Mouse (Mus musculus) forebrain, embryonic 11.5 days (tissue): ENCODE measurements around the gene Pstk. TPM values are rescaled to one million over a fixed set of nuclear protein-coding genes. Genes with fewer than 3 reads are reported as not detected.
"Not testable (repeated sequence)": the region's sequence is repeated elsewhere in the genome, so short reads cannot be mapped to it uniquely, and the experiment has no call there.

ENCODE experiments used
- ATAC-seq: fragments of 200-750 bp; cut with Nextera tagmentation; replicated peaks from 2 replicates; pipeline ENCODE4 v1.8.0; 2017; ENCODE audit warnings: moderate TSS enrichment; ENCODE audit not compliant: low FRiP score
- DNase-seq: peaks from one replicate; pipeline ENCODE4 v3.0.0-alpha.2; 2017; ENCODE audit warnings: low spot score
- H3K27ac ChIP-seq: fragments of 300-500 bp; sonication (generic); 2 replicates; pipeline ENCODE4 v1.5.1; 2014; ENCODE audit warnings: low read depth, low read length
- H3K27me3 ChIP-seq: fragments of 300-500 bp; sonication (generic); 2 replicates; pipeline ENCODE4 v1.6.1; 2014; ENCODE audit warnings: mild to moderate bottlenecking, low read length, mixed read lengths; ENCODE audit not compliant: control insufficient read depth, insufficient read depth
- H3K36me3 ChIP-seq: fragments of 300-500 bp; sonication (generic); 2 replicates; pipeline ENCODE4 v1.6.1; 2014; ENCODE audit warnings: mild to moderate bottlenecking, low read length, moderate library complexity, mixed read lengths; ENCODE audit not compliant: control insufficient read depth, insufficient read depth
- H3K4me1 ChIP-seq: fragments of 300-500 bp; sonication (generic); replicated peaks from 2 replicates; pipeline ENCODE4 v1.6.1; 2014; ENCODE audit warnings: low read length, mixed read lengths; ENCODE audit not compliant: control insufficient read depth, insufficient read depth
- H3K4me2 ChIP-seq: fragments of 300-500 bp; sonication (generic); 2 replicates; pipeline ENCODE4 v1.6.1; 2014; ENCODE audit warnings: low read depth, mild to moderate bottlenecking, low read length, moderate library complexity, mixed read lengths; ENCODE audit not compliant: severe bottlenecking
- H3K4me3 ChIP-seq: fragments of 300-500 bp; sonication (generic); 2 replicates; pipeline ENCODE4 v1.5.1; 2014; ENCODE audit warnings: low read depth, low read length
- H3K9ac ChIP-seq: fragments of 300-500 bp; sonication (generic); 2 replicates; pipeline ENCODE4 v1.6.1; 2014; ENCODE audit warnings: low read length
- H3K9me3 ChIP-seq: fragments of 300-500 bp; sonication (generic); 2 replicates; pipeline ENCODE4 v1.6.1; 2016; ENCODE audit warnings: low read length, mixed read lengths; ENCODE audit not compliant: control insufficient read depth
- WGBS: fragments of 180-500 bp; shearing (Covaris S2); extraction: QIAGEN DNeasy Blood & Tissue Kit; methylation state at CpG from one replicate; pipeline ENCODE4 v1.1.7; 2014; 5-methylcytosine and 5-hydroxymethylcytosine counted together
- polyA plus RNA-seq: library from polyadenylated mRNA; unstranded; fragments of >200 nt; fragmentation: Nextera tagmentation; extraction: Ambion mirVana; gene quantifications from 2 replicates; pipeline ENCODE4 v1.2.1, GENCODE M21; 2014

Gene Pstk
- polyA plus RNA-seq, 1 experiment from 2014 or later = 57.3 TPM

DNA sequence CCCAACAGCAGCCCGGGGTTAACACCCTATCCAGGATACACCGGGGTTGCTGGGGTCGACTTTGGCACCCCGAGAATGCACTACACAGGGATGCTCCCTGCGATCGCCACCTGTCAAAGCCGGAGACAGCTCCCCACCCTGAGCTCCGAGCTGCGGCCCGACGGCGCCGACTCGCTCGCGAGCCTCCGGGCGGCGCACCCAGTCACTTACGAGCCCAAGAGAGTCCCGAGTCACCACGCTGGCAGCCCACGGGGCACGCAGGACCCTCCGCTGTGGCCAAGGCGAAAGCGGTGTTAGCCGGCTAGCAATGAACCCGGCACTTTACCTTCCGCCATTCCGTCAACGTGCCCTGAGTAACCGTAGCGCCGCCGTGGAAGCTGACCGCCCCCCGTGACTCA lies 39.0 kb downstream of the Pstk start:
- H3K4me1 ChIP-seq = peaks cover 11% of the 10 kb centered on the region; the same call in 1 of the 2 replicates
- peak; percentile 57 for ATAC-seq
- DNase-seq = peak; percentile 67
- WGBS = under 1% methylated on average over 38 of the region's 38 CpGs
- H3K9me3 ChIP-seq = no peaks in the 10 kb centered on the region
- no peaks in the 10 kb centered on the region for H3K36me3 ChIP-seq
- peak overlapping the region; percentile 81 for H3K4me2 ChIP-seq
- H3K4me3 ChIP-seq = peak overlapping the region; percentile 94
- H3K9ac ChIP-seq = peak overlapping the region; percentile 94
- H3K27me3 ChIP-seq = no peaks in the 10 kb centered on the region
- 0 out of 2 replicates have a peak overlapping the region, but pooled peaks have one; percentile 25 for H3K27ac ChIP-seq

DNA sequence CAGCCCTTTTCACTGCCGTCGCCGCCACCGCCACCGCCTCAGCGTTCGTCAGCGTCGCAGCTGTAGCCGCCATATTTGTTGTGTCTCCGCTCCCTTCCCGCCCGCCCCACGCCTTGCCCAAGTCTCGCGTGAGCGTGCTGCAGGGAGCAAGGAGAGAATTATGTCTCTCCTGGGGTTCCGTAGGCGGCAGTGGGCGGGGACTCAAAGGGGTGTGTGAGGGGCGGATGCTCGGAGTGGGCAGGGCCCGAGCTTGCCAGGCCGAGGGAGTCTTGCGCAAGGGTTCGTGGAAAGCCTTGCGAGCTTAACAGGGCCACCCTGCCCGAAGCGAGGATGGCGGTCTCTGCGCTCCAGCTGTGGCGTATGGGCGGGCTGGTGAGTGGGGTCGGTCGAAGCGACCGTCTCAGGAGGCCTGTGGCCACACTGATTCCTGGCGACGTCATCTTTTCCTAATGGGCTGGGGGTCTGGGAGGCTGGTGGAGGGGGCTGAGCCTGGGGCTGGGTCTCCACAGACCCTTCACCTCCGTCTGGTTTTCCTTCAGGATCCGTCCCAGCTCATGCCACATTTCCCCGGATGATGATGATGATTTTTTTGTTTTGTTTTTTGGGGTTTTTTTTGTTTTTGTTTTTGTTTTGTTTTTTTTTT lies 39.6 kb downstream of the Pstk start, which contains the start of the genes Ikzf5 and Acadsb:
Gene Ikzf5, minus strand, starts transcription at position 106 of the 643 bp plus-strand sequence.
Gene Acadsb, plus strand, starts transcription at position 186 of the 643 bp plus-strand sequence.
- Histone ChIP-seq H3K4me2 (peak within 1 kb of the TSS; percentile 81), H3K36me3 (no peaks in the 10 kb centered on the region), H3K9me3 (no peaks in the 10 kb centered on the region), H3K27me3 (no peaks in the 10 kb centered on the region), H3K4me3 (peak within 1 kb of the TSS; percentile 94), H3K27ac (0 out of 2 replicates have a peak within 1 kb of the TSS, but pooled peaks have one; percentile 25), H3K9ac (peak within 1 kb of the TSS; percentile 94), H3K4me1 (peaks cover 11% of the 10 kb centered on the region; the same call in 1 of the 2 replicates)
- ATAC-seq = peak; percentile 98
- under 1% methylated on average over 42 of the region's 42 CpGs for WGBS
- DNase-seq = peak; percentile 97

DNA sequence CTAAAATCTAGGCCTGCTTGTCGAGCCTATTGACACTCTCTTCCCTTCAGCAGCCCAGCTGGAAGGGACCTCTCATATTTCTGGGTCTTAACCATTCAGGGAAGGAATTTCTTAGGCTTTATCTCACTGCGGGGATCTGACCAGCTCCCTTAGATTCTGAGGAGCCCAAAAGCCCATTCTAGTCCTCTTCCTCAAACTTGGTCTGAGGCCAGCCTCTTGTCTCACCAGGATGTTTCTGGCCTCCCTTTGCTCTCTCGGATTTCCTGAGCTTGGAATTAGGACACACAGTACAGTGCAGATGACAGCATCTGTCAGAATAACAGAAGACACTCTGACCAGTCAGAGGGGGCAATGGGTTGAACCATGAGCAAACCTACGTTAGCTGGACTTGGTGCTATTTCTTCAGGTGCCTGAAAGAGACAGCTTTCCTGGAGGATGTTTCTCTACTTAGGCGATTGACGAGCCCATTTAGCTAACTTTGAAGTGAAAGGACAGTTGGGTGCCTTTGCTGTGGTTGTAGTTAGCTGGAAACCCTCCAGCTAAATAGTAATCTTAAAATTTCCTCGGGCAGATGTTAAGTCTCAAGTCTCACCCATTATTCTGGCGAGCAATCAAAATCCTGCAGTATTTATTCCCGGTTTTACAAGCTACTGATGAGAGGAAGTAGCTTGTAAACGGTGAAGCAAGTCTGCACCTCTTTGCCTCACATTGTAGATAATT lies 40.4 kb downstream of the Pstk start:
- Histone ChIP-seq H3K9me3 (no peaks in the 10 kb centered on the region), H3K4me2 (peak overlapping the region; percentile 81), H3K36me3 (no peaks in the 10 kb centered on the region), H3K4me3 (peak overlapping the region; percentile 94), H3K9ac (peak overlapping the region; percentile 27; the same call in 1 of the 2 replicates), H3K27ac (no peak overlapping the region), H3K27me3 (no peaks in the 10 kb centered on the region), H3K4me1 (peaks cover 11% of the 10 kb centered on the region; the same call in 1 of the 2 replicates)
- ATAC-seq = no peak
- no peak for DNase-seq
- 66% methylated on average over 10 of the region's 10 CpGs for WGBS

DNA sequence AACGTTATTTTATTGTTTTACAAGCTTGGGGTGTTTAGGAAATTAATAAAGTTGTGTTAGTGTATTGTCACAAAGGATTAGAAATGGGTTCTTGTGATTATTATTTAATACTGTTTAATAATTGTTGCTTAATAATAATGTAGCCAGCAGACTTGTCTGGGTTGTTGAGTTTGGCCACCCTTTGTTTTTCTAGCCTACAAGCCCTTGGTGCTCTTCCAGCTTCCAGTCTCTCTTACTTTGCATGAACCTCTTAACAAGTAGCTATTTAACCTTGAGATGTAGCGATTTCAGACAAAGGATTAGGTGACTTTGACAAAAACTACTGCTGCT lies 41.0 kb downstream of the Pstk start:
- no peak overlapping the region for H3K27ac ChIP-seq
- no peak overlapping the region for H3K4me2 ChIP-seq
- 77% methylated on average over 2 of the region's 2 CpGs for WGBS
- no peaks in the 10 kb centered on the region for H3K27me3 ChIP-seq
- no peaks in the 10 kb centered on the region for H3K9me3 ChIP-seq
- H3K4me1 ChIP-seq = peaks cover 11% of the 10 kb centered on the region; the same call in 1 of the 2 replicates
- H3K4me3 ChIP-seq = no peak overlapping the region
- DNase-seq = no peak
- no peak for ATAC-seq
- H3K9ac ChIP-seq = no peak overlapping the region
- H3K36me3 ChIP-seq = no peaks in the 10 kb centered on the region

DNA sequence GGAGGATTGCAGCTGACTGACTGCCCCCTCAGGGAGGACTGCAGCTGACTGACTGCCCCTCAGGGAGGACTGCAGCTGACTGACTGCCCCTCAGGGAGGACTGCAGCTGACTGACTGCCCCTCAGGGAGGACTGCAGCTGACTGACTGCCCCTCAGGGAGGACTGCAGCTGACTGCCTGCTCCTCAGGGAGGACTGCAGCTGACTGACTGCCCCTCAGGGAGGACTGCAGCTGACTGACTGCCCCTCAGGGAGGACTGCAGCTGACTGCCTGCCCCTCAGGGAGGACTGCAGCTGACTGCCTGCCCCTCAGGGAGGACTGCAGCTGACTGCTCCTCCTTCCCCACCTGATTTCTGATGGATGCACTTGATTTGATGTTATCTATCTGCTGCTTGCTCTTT lies 45.8 kb downstream of the Pstk start:
- not testable (repeated sequence) for H3K36me3 ChIP-seq, H3K4me3 ChIP-seq, H3K4me2 ChIP-seq, H3K9me3 ChIP-seq, H3K27ac ChIP-seq, ATAC-seq, H3K9ac ChIP-seq, DNase-seq, H3K4me1 ChIP-seq, H3K27me3 ChIP-seq

DNA sequence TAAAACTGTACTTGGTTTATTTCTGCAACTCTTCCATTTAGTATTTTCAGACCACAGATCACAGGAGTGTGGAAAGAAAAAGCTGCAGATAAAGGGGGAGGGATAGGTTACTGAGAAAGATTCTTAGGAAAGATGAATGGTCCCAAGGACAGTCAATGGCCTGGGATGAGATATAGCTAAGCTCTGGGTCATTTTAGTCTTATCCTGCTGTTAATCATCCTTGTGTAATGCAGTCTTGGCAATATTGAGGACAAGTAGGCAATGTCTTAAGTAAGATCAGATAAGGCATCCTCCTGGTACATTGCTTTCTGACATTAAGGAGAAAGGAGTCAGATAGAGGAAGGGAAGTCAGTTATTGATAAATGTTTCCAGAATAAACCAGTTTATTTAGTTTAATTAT lies 46.7 kb downstream of the Pstk start:
- no peak overlapping the region for H3K27ac ChIP-seq
- no peak overlapping the region for H3K4me3 ChIP-seq
- no peaks in the 10 kb centered on the region for H3K9me3 ChIP-seq
- no peak for ATAC-seq
- no peaks in the 10 kb centered on the region for H3K27me3 ChIP-seq
- H3K4me1 ChIP-seq = no peaks in the 10 kb centered on the region
- DNase-seq = no peak
- no peak overlapping the region for H3K9ac ChIP-seq
- no peaks in the 10 kb centered on the region for H3K36me3 ChIP-seq
- H3K4me2 ChIP-seq = no peak overlapping the region

DNA sequence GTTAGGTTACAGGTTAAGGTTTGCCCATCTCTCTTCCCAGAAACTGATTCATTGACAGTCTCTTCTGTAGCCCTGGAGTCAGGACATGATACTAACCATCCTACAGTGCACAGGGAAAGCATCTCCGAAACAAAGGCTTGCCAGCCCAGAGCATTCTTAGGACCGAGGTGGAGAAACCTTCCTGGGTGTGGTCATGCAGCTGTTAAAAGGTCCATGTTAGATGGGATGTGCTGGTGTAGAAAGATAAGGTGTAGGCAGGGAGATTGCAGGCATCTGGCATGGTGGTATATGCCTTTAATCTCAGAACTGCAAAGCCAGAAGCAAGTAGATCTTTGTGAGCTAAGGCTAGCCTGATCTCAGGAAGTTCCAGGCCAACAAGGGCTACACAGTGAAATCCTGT lies 54.0 kb downstream of the Pstk start:
- H3K9ac ChIP-seq = no peak overlapping the region
- H3K9me3 ChIP-seq = no peaks in the 10 kb centered on the region
- ATAC-seq (no peak), DNase-seq (no peak)
- no peaks in the 10 kb centered on the region for H3K27me3 ChIP-seq
- no peaks in the 10 kb centered on the region for H3K4me1 ChIP-seq
- no peaks in the 10 kb centered on the region for H3K36me3 ChIP-seq
- H3K27ac ChIP-seq = no peak overlapping the region
- WGBS = 81% methylated on average over 2 of the region's 2 CpGs
- H3K4me2 ChIP-seq = no peak overlapping the region
- no peak overlapping the region for H3K4me3 ChIP-seq

DNA sequence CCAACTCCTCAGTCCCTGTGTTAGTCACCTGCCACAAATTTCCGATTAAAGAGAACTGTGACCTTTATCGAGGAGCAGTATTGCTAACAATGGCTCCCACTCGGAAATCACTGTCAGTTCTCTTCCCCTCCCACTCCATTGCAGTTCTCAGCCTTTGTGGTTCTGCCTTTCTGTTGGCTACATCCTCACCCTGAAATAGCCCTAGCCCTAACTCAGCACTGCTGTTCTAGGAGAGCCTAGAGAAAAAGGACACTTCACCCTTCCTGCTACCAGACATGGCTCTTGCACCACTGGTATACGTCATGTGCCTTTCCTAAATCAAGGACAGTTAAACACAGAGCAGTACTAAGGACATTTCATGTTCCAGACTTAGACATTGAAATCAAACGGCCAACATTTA lies 56.4 kb downstream of the Pstk start:
- H3K9me3 ChIP-seq = no peaks in the 10 kb centered on the region
- H3K4me1 ChIP-seq = no peaks in the 10 kb centered on the region
- H3K27me3 ChIP-seq = no peaks in the 10 kb centered on the region
- no peak overlapping the region for H3K27ac ChIP-seq
- no peak overlapping the region for H3K9ac ChIP-seq
- H3K36me3 ChIP-seq = no peaks in the 10 kb centered on the region
- no peak overlapping the region for H3K4me3 ChIP-seq
- 89% methylated on average over 5 of the region's 5 CpGs for WGBS
- H3K4me2 ChIP-seq = no peak overlapping the region
- DNase-seq (no peak), ATAC-seq (no peak)
